Mouse (Mus musculus) forebrain, embryonic 13.5 days (tissue): ENCODE results near the gene Ppargc1a. TPM values are rescaled to one million over a fixed set of nuclear protein-coding genes. Genes with fewer than 3 reads are reported as not detected.
A peak's percentile ranks its signal among the peaks of the same experiment; 100 is the strongest.

Experiments
- ATAC-seq: fragments of 200-750 bp; cut with Nextera tagmentation; 2 replicates; pipeline ENCODE4 v1.8.0; 2017
- H3K27ac ChIP-seq: fragments of 300-500 bp; sonication (generic); 2 replicates; pipeline ENCODE4 v1.5.1; 2015; ENCODE audit warnings: inconsistent platforms, mild to moderate bottlenecking, moderate library complexity
- H3K27me3 ChIP-seq: fragments of 300-500 bp; sonication (generic); 2 replicates; pipeline ENCODE4 v1.6.1; 2015; ENCODE audit warnings: mild to moderate bottlenecking, inconsistent platforms
- H3K36me3 ChIP-seq: fragments of 300-500 bp; sonication (generic); 2 replicates; pipeline ENCODE4 v1.6.1; 2015; ENCODE audit warnings: mild to moderate bottlenecking, inconsistent platforms; ENCODE audit not compliant: poor library complexity, severe bottlenecking
- H3K4me1 ChIP-seq: fragments of 300-500 bp; sonication (generic); 2 replicates; pipeline ENCODE4 v1.6.1; 2015; ENCODE audit warnings: inconsistent platforms
- H3K4me2 ChIP-seq: fragments of 300-500 bp; sonication (generic); 2 replicates; pipeline ENCODE4 v1.6.1; 2015; ENCODE audit warnings: inconsistent platforms, mild to moderate bottlenecking, moderate library complexity
- H3K4me3 ChIP-seq: fragments of 300-500 bp; sonication (generic); 2 replicates; pipeline ENCODE4 v1.5.1; 2015; ENCODE audit warnings: mild to moderate bottlenecking, inconsistent platforms
- H3K9ac ChIP-seq: fragments of 300-500 bp; sonication (generic); 2 replicates; pipeline ENCODE4 v1.6.1; 2015; ENCODE audit warnings: mild to moderate bottlenecking, inconsistent platforms
- H3K9me3 ChIP-seq: fragments of 300-500 bp; sonication (generic); replicated peaks from 2 replicates; pipeline ENCODE4 v1.6.1; 2016; ENCODE audit warnings: inconsistent platforms
- WGBS: fragments of 180-500 bp; shearing (Covaris S2); methylation state at CpG from one replicate; pipeline ENCODE4 v1.1.7; 2015; 5-methylcytosine and 5-hydroxymethylcytosine counted together
- polyA plus RNA-seq: library from polyadenylated mRNA; unstranded; fragments of >200 nt; fragmentation: Nextera tagmentation; extraction: Ambion mirVana; gene quantifications from 2 replicates; pipeline ENCODE4 v1.2.1, GENCODE M21; 2015

Gene Ppargc1a
- polyA plus RNA-seq, 1 experiment from 2014 or later: 4.9 TPM

DNA sequence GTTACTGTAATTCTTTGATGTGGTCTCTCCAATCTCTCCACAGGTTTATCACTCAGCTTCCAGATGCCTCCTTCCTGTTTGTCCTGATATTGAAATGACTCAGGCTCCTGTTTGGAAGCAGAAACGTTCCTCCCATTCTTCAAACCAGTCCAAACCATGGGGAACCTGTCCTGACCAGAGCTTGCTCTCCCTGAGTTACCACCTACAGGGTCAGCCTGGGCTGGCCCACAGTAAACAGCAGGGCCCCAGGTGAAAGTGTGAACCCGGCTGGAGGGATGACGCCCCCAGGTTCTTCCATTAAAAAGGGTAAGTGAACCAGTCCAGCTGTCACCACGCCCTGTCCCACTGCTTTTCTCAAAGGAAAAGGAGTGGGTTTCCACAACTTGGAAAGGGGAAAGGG is 15.5 kb upstream of the Ppargc1a start:
- no peak for ATAC-seq
- Histone ChIP-seq H3K27me3 (no peaks in the 10 kb centered on the region), H3K4me1 (no peaks in the 10 kb centered on the region), H3K4me3 (no peak overlapping the region), H3K9me3 (no peaks in the 10 kb centered on the region), H3K27ac (no peak overlapping the region), H3K4me2 (no peak overlapping the region), H3K36me3 (no peaks in the 10 kb centered on the region), H3K9ac (no peak overlapping the region)
- 53% methylated on average over 4 of the region's 4 CpGs for WGBS

- no peak for ATAC-seq
- Histone ChIP-seq H3K36me3 (no peaks in the 10 kb centered on the region), H3K4me2 (no peak overlapping the region), H3K27me3 (no peaks in the 10 kb centered on the region), H3K9ac (no peak overlapping the region), H3K4me1 (no peaks in the 10 kb centered on the region), H3K9me3 (no peaks in the 10 kb centered on the region), H3K4me3 (no peak overlapping the region), H3K27ac (no peak overlapping the region)
- WGBS: 89% methylated on average over 5 of the region's 5 CpGs
These were observed 15.1 kb upstream of the Ppargc1a start for GRCm38 (mm10) chr5:51582618-51583017.

GRCm38 (mm10) chr5:51577594-51577993 is 10.1 kb upstream of the Ppargc1a start:
- Histone ChIP-seq H3K4me1 (no peaks in the 10 kb centered on the region), H3K9me3 (no peaks in the 10 kb centered on the region), H3K4me3 (no peak overlapping the region), H3K27ac (no peak overlapping the region), H3K9ac (no peak overlapping the region), H3K4me2 (no peak overlapping the region), H3K36me3 (no peaks in the 10 kb centered on the region), H3K27me3 (no peaks in the 10 kb centered on the region)
- 86% methylated on average over 1 of the region's 1 CpGs for WGBS
- no peak for ATAC-seq

DNA sequence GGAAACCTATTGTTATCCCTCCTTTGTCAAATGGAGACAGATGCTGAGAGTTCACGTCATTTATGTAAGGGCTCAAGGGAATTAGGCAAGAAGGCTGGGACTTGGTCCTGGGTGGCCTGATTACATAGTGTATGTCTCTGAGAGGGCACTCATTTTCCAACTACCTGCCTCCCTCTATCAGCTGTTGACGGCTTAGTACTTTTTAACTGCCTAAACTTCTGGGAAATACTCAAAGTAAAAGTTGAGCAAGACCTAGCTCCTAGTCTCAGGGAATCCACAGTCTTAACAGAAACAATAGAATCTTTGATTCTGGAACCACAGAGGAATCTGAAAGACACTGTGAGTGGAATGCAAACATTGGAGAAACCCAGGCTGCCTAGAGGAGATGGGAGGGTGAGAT is 6.2 kb upstream of the Ppargc1a start:
- Histone ChIP-seq H3K27me3 (no peaks in the 10 kb centered on the region), H3K4me3 (no peak overlapping the region), H3K27ac (no peak overlapping the region), H3K9me3 (no peaks in the 10 kb centered on the region), H3K4me1 (no peaks in the 10 kb centered on the region), H3K9ac (no peak overlapping the region), H3K36me3 (no peaks in the 10 kb centered on the region), H3K4me2 (no peak overlapping the region)
- WGBS: 38% methylated on average over 2 of the region's 2 CpGs
- no peak for ATAC-seq

- no peak overlapping the region for H3K27ac ChIP-seq
- 33% methylated on average over 8 of the region's 8 CpGs for WGBS
- H3K4me2 ChIP-seq: peak overlapping the region; percentile 13; the same call in 1 of the 2 replicates
- H3K4me3 ChIP-seq: no peak overlapping the region
- peak; percentile 57; the same call in 1 of the 2 replicates for ATAC-seq
- no peaks in the 10 kb centered on the region for H3K36me3 ChIP-seq
- H3K9me3 ChIP-seq: no peaks in the 10 kb centered on the region
- H3K4me1 ChIP-seq: peaks cover 13% of the 10 kb centered on the region
- H3K27me3 ChIP-seq: no peaks in the 10 kb centered on the region
- H3K9ac ChIP-seq: no peak overlapping the region
These were observed 718 bp upstream of the Ppargc1a start for GRCm38 (mm10) chr5:51568198-51568690.

DNA sequence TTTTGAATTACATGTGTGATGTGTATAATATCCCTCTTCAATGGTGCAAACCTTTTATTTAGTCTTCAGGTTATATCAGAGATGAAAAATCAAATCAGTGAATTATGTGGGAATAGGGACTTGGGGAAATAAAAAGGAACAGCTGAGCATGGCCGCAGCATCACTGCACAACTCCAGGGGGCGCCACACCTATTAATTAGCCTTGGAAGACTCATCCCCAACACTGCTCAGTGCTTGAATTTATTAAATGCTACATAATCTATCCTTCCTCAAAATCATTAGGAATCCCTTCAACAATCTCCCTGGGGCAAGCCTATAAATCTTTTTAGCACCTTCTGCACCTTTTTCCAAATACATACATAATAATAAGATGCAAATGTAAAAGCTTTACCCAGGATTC is 1.9 kb downstream of the Ppargc1a start:
- H3K27me3 ChIP-seq: no peaks in the 10 kb centered on the region
- no peak overlapping the region for H3K4me2 ChIP-seq
- WGBS: 66% methylated on average over 2 of the region's 2 CpGs
- H3K36me3 ChIP-seq: no peaks in the 10 kb centered on the region
- H3K4me3 ChIP-seq: no peak overlapping the region
- H3K4me1 ChIP-seq: peaks cover 13% of the 10 kb centered on the region
- H3K9ac ChIP-seq: no peak overlapping the region
- ATAC-seq: no peak
- no peak overlapping the region for H3K27ac ChIP-seq
- no peaks in the 10 kb centered on the region for H3K9me3 ChIP-seq

- H3K4me1 ChIP-seq: peaks cover 13% of the 10 kb centered on the region
- H3K4me2 ChIP-seq: no peak overlapping the region
- no peak overlapping the region for H3K4me3 ChIP-seq
- H3K9me3 ChIP-seq: no peaks in the 10 kb centered on the region
- H3K36me3 ChIP-seq: no peaks in the 10 kb centered on the region
- H3K27ac ChIP-seq: no peak overlapping the region
- no peak overlapping the region for H3K9ac ChIP-seq
- ATAC-seq: no peak
- H3K27me3 ChIP-seq: no peaks in the 10 kb centered on the region
These were observed 2.5 kb downstream of the Ppargc1a start for GRCm38 (mm10) chr5:51565038-51565437.

DNA sequence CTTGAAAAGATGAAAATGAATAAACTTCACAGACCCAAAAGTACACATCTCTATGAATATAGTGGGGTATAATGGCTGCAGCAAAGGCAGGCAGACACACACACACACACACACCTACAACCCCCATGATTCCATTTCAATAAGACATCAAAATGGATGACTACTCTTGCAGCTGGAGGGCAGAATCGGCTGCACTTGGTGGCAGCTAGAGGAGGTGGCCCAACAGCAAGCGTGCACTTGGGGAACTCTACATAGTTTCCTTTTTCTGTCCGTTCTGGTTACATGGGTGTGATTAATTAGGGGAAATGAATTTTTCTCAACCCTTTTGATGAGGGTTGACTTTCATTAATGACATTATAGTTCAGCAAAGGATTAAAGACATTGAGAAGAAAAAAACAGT is 4.0 kb downstream of the Ppargc1a start:
- Histone ChIP-seq H3K4me2 (no peak overlapping the region), H3K4me1 (peaks cover 12% of the 10 kb centered on the region), H3K36me3 (no peaks in the 10 kb centered on the region), H3K9me3 (no peaks in the 10 kb centered on the region), H3K27ac (no peak overlapping the region), H3K9ac (no peak overlapping the region), H3K27me3 (no peaks in the 10 kb centered on the region), H3K4me3 (no peak overlapping the region)
- WGBS: 82% methylated on average over 3 of the region's 3 CpGs
- ATAC-seq: no peak

DNA sequence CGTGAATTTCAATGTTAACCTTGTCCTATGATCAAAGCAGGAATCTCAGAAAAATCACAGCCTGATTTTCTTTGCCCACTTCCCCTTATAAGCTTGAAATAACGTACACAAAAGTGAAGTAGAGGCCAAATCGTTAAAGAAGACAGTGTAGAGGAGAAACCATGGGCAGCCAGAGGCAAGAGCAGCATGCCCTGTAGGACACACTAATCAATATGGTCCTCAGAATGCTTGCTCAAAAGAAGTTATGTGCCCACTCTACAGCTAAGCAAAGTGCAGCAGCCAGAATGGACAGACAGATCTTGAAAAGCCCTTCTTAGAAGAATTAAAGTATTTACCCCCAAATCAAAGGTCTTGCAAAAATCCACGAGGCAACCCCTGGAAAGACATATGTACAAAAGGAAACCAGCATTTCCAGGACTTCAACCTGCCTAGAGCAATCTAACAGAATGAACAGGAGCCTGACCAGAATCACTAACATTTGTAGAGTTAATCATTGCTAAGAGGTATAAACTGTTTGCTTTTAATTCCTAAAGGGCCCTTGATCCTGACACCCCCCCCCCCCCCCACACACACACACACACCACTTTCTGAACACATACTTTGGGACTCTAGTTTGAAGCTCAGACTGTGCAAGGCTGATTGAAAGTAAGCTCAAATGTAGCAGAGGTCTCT is 9.8 kb downstream of the Ppargc1a start:
- Histone ChIP-seq H3K36me3 (no peaks in the 10 kb centered on the region), H3K9ac (no peak overlapping the region), H3K4me2 (no peak overlapping the region), H3K27ac (no peak overlapping the region), H3K9me3 (no peaks in the 10 kb centered on the region), H3K4me3 (no peak overlapping the region), H3K27me3 (no peaks in the 10 kb centered on the region), H3K4me1 (peaks cover 10% of the 10 kb centered on the region)
- 61% methylated on average over 4 of the region's 4 CpGs for WGBS
- ATAC-seq: no peak

- peak overlapping the region; percentile 52 for H3K4me3 ChIP-seq
- no peak overlapping the region for H3K27ac ChIP-seq
These were observed 13.9 kb downstream of the Ppargc1a start for GRCm38 (mm10) chr5:51553671-51554070.

GRCm38 (mm10) chr5:51553251-51553650 is 14.3 kb downstream of the Ppargc1a start:
- Histone ChIP-seq H3K9ac (peak overlapping the region; percentile 53), H3K36me3 (no peaks in the 10 kb centered on the region), H3K4me2 (peak overlapping the region; percentile 66), H3K4me3 (peak overlapping the region; percentile 52), H3K4me1 (peaks cover 14% of the 10 kb centered on the region), H3K27me3 (0 out of 2 replicates have a peak, but pooled peaks cover 3% of the 10 kb centered on the region), H3K27ac (no peak overlapping the region), H3K9me3 (no peaks in the 10 kb centered on the region)
- 6% methylated on average over 5 of the region's 5 CpGs for WGBS
- peak; percentile 20 for ATAC-seq

More at GRCm38 (mm10) chr5:51553671-51554070, 13.9 kb downstream of the Ppargc1a start:
- H3K9me3 ChIP-seq: no peaks in the 10 kb centered on the region
- 0 out of 2 replicates have a peak, but pooled peaks cover 3% of the 10 kb centered on the region for H3K27me3 ChIP-seq
- ATAC-seq: peak; percentile 93
- H3K9ac ChIP-seq: peak overlapping the region; percentile 53
- peak overlapping the region; percentile 66 for H3K4me2 ChIP-seq
- 2% methylated on average over 5 of the region's 5 CpGs for WGBS
- H3K4me1 ChIP-seq: peaks cover 14% of the 10 kb centered on the region
- H3K36me3 ChIP-seq: no peaks in the 10 kb centered on the region

DNA sequence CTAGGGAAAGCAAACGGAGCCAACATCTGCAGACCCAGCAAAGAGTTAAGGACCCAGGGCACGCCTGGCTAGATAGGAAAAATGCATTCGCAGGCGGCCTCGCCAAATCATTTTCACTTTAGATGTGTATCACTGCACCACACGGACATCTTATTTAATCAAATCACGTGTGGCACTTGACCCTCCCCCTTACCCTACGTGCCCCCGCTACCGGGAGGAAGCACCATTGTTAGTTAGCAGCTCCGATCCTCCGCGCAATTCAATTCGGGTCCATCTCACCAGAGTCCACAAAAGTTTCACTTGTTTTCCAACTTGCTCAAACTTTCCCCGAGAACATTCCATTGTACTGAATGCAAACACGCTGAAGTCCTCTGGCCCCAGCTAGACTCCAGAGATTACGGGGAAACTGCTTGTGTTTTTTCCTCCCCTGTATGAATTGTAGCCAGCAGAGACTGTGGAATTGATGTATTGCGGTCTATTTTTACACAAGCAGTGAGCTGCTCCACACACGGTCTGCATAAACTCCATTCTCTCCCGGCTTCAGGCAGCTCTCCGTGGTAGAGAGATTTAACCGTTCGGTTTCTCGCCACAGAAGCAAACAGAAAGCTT is 14.9 kb downstream of the Ppargc1a start:
- H3K36me3 ChIP-seq: no peaks in the 10 kb centered on the region
- peak; percentile 61 for ATAC-seq
- peak overlapping the region; percentile 53 for H3K9ac ChIP-seq
- under 1% methylated on average over 24 of the region's 24 CpGs for WGBS
- H3K9me3 ChIP-seq: no peaks in the 10 kb centered on the region
- peak overlapping the region; percentile 52 for H3K4me3 ChIP-seq
- peaks cover 14% of the 10 kb centered on the region for H3K4me1 ChIP-seq
- peak overlapping the region; percentile 68 for H3K27ac ChIP-seq
- 0 out of 2 replicates have a peak, but pooled peaks cover 3% of the 10 kb centered on the region for H3K27me3 ChIP-seq
- peak overlapping the region; percentile 66 for H3K4me2 ChIP-seq
